Mouse (Mus musculus) hindbrain, embryonic 12.5 days (tissue): ENCODE results near the gene Cyp11a1. TPM values are rescaled to one million over a fixed set of nuclear protein-coding genes. Genes with fewer than 3 reads are reported as not detected.

Source experiments
- ATAC-seq: fragments of 200-750 bp; cut with Nextera tagmentation; 2 replicates; pipeline ENCODE4 v1.8.0; 2017; ENCODE audit warnings: moderate TSS enrichment; ENCODE audit not compliant: low FRiP score
- H3K27ac ChIP-seq: fragments of 300-500 bp; sonication (generic); 2 replicates; pipeline ENCODE4 v1.5.1; 2016; ENCODE audit warnings: mild to moderate bottlenecking
- H3K27me3 ChIP-seq: fragments of 300-500 bp; sonication (generic); 2 replicates; pipeline ENCODE4 v1.6.1; 2016; ENCODE audit warnings: mild to moderate bottlenecking
- H3K36me3 ChIP-seq: fragments of 300-500 bp; sonication (generic); 2 replicates; pipeline ENCODE4 v1.6.1; 2016; ENCODE audit warnings: mild to moderate bottlenecking
- H3K4me1 ChIP-seq: fragments of 300-500 bp; sonication (generic); 2 replicates; pipeline ENCODE4 v1.6.1; 2016
- H3K4me2 ChIP-seq: fragments of 300-500 bp; sonication (generic); replicated peaks from 2 replicates; pipeline ENCODE4 v1.6.1; 2016; ENCODE audit warnings: mild to moderate bottlenecking
- H3K4me3 ChIP-seq: fragments of 300-500 bp; sonication (generic); 2 replicates; pipeline ENCODE4 v1.5.1; 2016; ENCODE audit warnings: mild to moderate bottlenecking
- H3K9ac ChIP-seq: fragments of 300-500 bp; sonication (generic); 2 replicates; pipeline ENCODE4 v1.6.1; 2016; ENCODE audit warnings: mild to moderate bottlenecking, moderate library complexity
- H3K9me3 ChIP-seq: fragments of 300-500 bp; sonication (generic); replicated peaks from 2 replicates; pipeline ENCODE4 v1.6.1; 2016; ENCODE audit warnings: mild to moderate bottlenecking
- WGBS: fragments of 180-500 bp; shearing (Covaris S2); methylation state at CpG from one replicate; pipeline ENCODE4 v1.1.7; 2016; 5-methylcytosine and 5-hydroxymethylcytosine counted together
- polyA plus RNA-seq: library from polyadenylated mRNA; unstranded; fragments of >200 nt; fragmentation: Nextera tagmentation; extraction: Ambion mirVana; gene quantifications from 2 replicates; pipeline ENCODE4 v1.2.1, GENCODE M21; 2016

Gene Cyp11a1
- polyA plus RNA-seq, 1 experiment from 2014 or later = 0.17 TPM

DNA sequence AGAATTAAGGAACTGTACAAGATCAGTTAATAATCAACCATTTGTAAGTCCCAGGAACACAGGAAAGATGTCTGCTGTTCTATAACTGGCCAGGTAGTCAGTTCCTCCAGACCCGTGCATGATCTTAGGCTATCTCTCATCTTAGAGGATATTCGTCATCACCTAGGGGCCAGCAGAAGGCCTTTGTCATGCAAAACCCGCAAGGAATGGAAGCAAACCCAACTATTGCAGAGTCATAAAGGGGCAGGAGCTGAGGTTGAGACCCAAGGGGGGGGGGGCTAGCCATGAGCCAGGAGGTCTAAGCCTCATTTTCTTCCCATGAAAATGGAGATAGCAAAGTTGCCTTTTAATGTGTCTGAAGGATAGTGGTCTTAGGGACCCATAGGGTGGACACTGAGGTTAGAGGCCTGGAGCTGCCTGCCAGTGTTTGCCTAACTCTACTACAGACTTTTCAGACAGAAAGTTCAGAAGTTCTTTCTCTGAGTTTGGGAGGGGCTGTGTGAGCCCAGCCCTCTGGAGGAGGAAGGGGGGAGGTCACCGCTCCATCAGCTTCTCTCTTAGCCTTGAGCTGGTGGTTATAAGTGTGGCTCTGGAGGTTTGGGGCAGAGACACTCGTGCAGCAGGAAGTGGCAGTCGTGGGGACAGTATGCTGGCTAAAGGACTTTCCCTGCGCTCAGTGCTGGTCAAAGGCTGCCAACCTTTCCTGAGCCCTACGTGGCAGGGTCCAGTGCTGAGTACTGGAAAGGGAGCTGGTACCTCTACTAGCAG, 8.4 kb downstream of the Cyp11a1 start:
- Histone ChIP-seq H3K4me3 (no peak overlapping the region), H3K9me3 (no peaks in the 10 kb centered on the region), H3K27ac (no peak overlapping the region), H3K4me2 (no peak overlapping the region), H3K9ac (no peak overlapping the region), H3K36me3 (no peaks in the 10 kb centered on the region), H3K4me1 (peaks cover under 1% of the 10 kb centered on the region; the same call in 1 of the 2 replicates), H3K27me3 (no peaks in the 10 kb centered on the region; the same call in 1 of the 2 replicates)
- 59% methylated on average over 8 of the region's 8 CpGs for WGBS
- ATAC-seq = no peak

DNA sequence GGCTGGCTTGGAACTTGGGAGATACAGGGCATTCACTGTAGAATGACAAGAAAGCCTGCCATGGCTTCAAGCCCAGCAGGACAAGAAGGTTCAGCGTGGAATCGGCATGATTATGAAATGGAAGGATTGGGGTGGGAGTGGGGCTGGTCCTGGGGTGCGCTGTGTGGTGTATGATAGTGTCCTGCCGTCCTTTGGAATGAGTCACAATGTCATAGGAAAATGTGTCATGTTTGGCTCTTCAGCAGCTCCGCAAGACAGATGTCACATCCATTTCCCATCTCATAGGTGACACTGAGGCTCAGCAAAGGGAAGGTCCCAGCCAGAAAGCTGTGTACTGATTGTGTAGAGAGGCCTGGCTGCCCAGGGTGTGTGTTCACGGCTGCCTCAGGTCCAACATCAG, 9.6 kb downstream of the Cyp11a1 start:
- Histone ChIP-seq H3K4me3 (no peak overlapping the region), H3K4me1 (no peaks in the 10 kb centered on the region), H3K9me3 (no peaks in the 10 kb centered on the region), H3K27me3 (no peaks in the 10 kb centered on the region; the same call in 1 of the 2 replicates), H3K27ac (no peak overlapping the region), H3K36me3 (no peaks in the 10 kb centered on the region), H3K9ac (no peak overlapping the region), H3K4me2 (no peak overlapping the region)
- ATAC-seq = no peak
- WGBS = 87% methylated on average over 6 of the region's 6 CpGs

DNA sequence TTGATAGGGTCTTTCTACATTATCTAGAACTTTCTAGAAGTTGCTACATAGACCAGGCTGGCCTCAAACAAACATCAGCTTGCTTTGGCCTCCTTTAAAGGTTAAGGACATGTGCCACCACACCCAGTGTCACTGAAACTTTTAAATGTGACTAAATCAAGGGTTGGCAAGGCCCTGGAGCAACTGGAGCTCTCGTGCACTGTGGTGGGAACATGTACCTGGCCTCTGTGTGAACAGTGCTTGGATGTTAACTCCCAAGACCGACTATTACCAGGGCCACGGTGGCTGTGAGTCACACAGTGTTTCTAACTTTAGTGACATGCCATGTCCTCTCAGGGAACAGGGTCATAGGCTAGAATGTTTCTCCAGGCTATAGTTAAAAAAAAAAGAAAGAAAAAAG, 10.8 kb downstream of the Cyp11a1 start:
- Histone ChIP-seq H3K9me3 (no peaks in the 10 kb centered on the region), H3K4me2 (no peak overlapping the region), H3K27ac (no peak overlapping the region), H3K36me3 (no peaks in the 10 kb centered on the region), H3K4me1 (no peaks in the 10 kb centered on the region), H3K4me3 (no peak overlapping the region), H3K9ac (no peak overlapping the region), H3K27me3 (no peaks in the 10 kb centered on the region; the same call in 1 of the 2 replicates)
- no peak for ATAC-seq
- WGBS = 76% methylated on average over 3 of the region's 3 CpGs

DNA sequence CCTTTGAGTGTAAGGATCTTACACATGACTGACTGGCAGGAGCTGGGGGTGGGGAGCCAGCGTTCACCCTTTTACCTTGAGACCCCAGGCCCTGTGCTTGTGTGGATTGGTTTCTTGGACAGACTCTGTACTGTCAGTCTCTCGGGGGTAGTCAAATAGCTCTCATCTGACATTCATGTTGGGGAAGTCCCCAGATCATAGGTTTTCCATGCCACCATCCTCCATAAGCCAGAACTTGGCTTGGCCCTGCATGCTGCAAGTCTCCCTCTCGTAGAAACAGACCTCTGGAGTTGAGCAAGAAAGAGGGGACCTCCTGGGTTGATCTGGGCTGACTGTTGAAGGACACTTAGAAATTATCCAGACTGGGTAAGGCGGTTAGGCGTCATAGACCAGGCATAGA, 12.2 kb downstream of the Cyp11a1 start:
- H3K4me3 ChIP-seq = no peak overlapping the region
- H3K27me3 ChIP-seq = no peaks in the 10 kb centered on the region; the same call in 1 of the 2 replicates
- WGBS = 89% methylated on average over 5 of the region's 5 CpGs
- no peak for ATAC-seq
- H3K4me2 ChIP-seq = no peak overlapping the region
- no peaks in the 10 kb centered on the region for H3K4me1 ChIP-seq
- H3K36me3 ChIP-seq = no peaks in the 10 kb centered on the region
- H3K9ac ChIP-seq = no peak overlapping the region
- H3K27ac ChIP-seq = no peak overlapping the region
- no peaks in the 10 kb centered on the region for H3K9me3 ChIP-seq

DNA sequence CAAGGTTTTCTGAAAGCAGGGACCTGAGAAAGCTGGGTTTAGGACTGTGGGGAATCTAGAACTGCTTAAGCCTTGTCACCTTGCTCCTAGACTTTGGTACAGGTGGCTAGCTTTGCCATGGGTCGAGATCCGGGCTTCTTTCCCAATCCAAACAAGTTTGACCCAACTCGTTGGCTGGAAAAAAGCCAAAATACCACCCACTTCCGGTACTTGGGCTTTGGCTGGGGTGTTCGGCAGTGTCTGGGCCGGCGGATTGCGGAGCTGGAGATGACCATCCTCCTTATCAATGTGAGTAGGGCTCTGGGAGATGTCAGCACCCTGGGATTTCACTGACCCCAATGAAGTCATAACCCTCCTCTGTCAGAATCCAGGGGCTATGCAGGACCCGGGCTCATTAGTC, 19.8 kb downstream of the Cyp11a1 start:
- H3K4me3 ChIP-seq = no peak overlapping the region
- ATAC-seq = no peak
- H3K9ac ChIP-seq = no peak overlapping the region
- no peaks in the 10 kb centered on the region for H3K36me3 ChIP-seq
- no peak overlapping the region for H3K27ac ChIP-seq
- H3K4me1 ChIP-seq = no peaks in the 10 kb centered on the region
- no peaks in the 10 kb centered on the region for H3K27me3 ChIP-seq
- no peaks in the 10 kb centered on the region for H3K9me3 ChIP-seq
- no peak overlapping the region for H3K4me2 ChIP-seq
- WGBS = 92% methylated on average over 9 of the region's 9 CpGs

DNA sequence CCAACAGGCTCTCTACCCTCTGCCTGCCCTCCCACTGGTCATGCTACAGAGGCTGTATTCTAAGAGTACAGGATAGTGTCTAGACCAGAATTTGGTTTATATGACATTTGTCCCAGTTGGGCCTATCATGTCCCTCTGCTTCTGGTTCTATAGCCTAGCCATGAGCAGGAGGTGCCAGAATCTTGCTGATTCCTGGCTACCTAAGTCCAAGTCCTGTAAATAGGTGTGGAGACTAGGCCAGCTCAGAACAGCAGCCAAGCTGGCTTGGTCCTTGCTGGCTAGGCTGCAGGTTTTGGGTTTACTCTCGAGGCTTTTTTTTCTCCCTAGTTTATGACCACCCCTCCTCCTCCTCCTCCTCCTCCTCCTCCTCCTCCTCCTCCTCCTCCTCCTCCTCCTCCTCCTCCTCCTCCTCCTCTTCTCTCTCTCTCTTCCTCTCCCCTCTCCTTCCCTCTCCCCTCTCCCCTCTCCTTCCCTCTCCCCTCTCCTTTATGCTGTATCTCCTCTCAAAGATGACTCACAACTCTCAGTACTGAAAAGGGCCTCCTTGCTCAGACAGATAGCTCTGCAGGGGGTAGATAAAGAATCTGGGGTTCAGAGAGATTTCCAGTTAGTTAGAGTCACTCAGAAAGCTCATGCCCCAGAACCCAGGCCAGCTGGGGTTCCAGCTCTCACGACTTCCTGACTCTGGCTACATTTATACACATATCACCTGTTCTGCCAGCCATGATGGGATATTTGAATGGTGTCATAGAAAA, 21.4 kb downstream of the Cyp11a1 start:
- no peaks in the 10 kb centered on the region for H3K27me3 ChIP-seq
- H3K9me3 ChIP-seq = no peaks in the 10 kb centered on the region
- H3K36me3 ChIP-seq = no peaks in the 10 kb centered on the region
- H3K9ac ChIP-seq = no peak overlapping the region
- H3K27ac ChIP-seq = no peak overlapping the region
- no peak overlapping the region for H3K4me3 ChIP-seq
- ATAC-seq = no peak
- no peak overlapping the region for H3K4me2 ChIP-seq
- H3K4me1 ChIP-seq = no peaks in the 10 kb centered on the region
- 56% methylated on average over 2 of the region's 2 CpGs for WGBS

DNA sequence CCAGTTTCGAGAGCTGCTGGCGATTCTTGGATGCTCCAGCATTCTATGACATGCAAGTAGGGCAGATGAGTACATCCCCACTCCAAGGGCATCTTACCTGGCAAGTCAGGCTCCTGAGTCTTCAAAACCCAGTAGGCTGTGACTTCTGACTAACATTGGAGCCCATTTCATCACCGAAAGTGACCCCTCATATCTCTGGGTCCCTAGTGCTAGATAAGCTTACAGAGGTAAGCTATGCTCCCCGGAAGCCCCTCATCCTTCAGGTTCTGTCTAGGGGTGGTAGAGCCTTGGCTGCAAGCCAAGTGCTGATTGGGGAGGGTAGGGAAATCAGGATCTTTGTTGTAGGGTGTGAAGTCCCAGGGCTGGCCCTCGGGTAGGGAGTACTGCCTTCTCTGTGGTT, 22.6 kb downstream of the Cyp11a1 start:
- ATAC-seq = no peak
- Histone ChIP-seq H3K36me3 (no peaks in the 10 kb centered on the region), H3K4me2 (no peak overlapping the region), H3K27me3 (no peaks in the 10 kb centered on the region; the same call in 1 of the 2 replicates), H3K9ac (no peak overlapping the region), H3K4me3 (no peak overlapping the region), H3K4me1 (no peaks in the 10 kb centered on the region), H3K9me3 (no peaks in the 10 kb centered on the region), H3K27ac (no peak overlapping the region)
- 78% methylated on average over 5 of the region's 5 CpGs for WGBS

DNA sequence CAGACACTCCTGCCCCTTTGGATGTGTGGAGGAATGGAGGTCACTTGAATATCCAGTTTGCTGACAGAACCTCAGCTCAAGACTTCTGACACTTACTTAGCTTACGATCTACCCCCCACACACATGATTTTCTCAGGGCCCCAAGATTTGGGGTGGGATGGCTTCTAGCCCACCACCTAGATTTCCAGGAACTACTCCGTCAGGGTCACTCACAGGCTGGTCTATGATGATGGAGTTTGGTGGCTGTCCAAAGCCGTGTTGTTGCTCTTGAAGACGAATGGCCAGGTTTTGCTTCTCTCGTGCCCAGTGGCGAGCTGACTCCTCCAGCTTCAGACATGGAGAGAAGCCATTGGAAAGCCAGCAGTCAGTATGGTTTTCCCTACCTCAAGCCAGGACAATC, 23.4 kb downstream of the Cyp11a1 start:
- Histone ChIP-seq H3K27ac (no peak overlapping the region), H3K36me3 (no peaks in the 10 kb centered on the region), H3K9ac (no peak overlapping the region), H3K27me3 (no peaks in the 10 kb centered on the region; the same call in 1 of the 2 replicates), H3K4me2 (no peak overlapping the region), H3K4me1 (no peaks in the 10 kb centered on the region), H3K4me3 (no peak overlapping the region), H3K9me3 (no peaks in the 10 kb centered on the region)
- ATAC-seq = no peak
- WGBS = 86% methylated on average over 6 of the region's 6 CpGs

DNA sequence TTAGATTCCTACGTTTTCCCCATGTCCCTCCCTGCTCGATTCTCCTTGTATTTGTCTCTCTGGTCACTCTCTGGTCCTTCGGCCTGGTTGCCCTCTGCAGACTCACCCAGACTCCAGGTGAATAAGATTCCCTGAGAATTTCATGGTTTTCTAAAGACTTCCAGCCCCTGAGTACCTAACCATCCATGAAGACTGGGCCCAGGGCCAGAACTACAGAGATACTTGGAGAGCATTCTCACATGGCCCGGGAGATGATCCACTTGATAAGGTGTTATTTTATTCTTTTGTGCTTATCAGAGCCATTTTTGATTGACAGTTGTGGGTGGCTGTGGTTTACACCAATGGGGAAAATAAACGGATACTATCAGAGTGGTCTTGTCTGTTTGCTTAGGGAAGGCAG, 25.7 kb downstream of the Cyp11a1 start:
- H3K27ac ChIP-seq = no peak overlapping the region
- no peak overlapping the region for H3K4me2 ChIP-seq
- no peaks in the 10 kb centered on the region for H3K9me3 ChIP-seq
- H3K36me3 ChIP-seq = no peaks in the 10 kb centered on the region
- no peak for ATAC-seq
- no peak overlapping the region for H3K9ac ChIP-seq
- H3K27me3 ChIP-seq = peaks cover 7% of the 10 kb centered on the region
- 80% methylated on average over 5 of the region's 5 CpGs for WGBS
- no peak overlapping the region for H3K4me3 ChIP-seq
- H3K4me1 ChIP-seq = no peaks in the 10 kb centered on the region

DNA sequence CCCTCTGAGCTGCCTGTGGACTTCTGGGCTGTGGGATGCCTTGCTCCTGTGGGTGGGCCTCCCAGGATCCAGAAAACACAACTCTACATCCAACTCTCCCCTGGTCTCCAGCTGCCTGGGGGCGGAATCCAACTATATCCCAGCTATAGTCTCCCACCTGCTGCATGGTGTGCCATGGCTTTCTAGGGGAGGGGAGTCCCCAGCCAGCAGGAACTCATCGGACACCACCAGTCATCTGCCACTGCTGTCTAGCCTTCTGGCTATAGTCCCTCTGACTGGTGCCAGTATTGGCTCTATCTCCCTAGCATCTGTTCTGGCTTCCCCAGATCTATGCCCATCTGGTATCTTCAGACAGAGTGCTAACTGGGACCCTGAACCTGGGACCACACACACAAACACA, 29.3 kb downstream of the Cyp11a1 start:
- H3K4me1 ChIP-seq = peaks cover 8% of the 10 kb centered on the region
- no peak overlapping the region for H3K9ac ChIP-seq
- H3K27ac ChIP-seq = no peak overlapping the region
- no peaks in the 10 kb centered on the region for H3K9me3 ChIP-seq
- H3K27me3 ChIP-seq = peaks cover 33% of the 10 kb centered on the region
- ATAC-seq = no peak
- 70% methylated on average over 2 of the region's 2 CpGs for WGBS
- H3K36me3 ChIP-seq = no peaks in the 10 kb centered on the region
- H3K4me3 ChIP-seq = no peak overlapping the region
- no peak overlapping the region for H3K4me2 ChIP-seq

DNA sequence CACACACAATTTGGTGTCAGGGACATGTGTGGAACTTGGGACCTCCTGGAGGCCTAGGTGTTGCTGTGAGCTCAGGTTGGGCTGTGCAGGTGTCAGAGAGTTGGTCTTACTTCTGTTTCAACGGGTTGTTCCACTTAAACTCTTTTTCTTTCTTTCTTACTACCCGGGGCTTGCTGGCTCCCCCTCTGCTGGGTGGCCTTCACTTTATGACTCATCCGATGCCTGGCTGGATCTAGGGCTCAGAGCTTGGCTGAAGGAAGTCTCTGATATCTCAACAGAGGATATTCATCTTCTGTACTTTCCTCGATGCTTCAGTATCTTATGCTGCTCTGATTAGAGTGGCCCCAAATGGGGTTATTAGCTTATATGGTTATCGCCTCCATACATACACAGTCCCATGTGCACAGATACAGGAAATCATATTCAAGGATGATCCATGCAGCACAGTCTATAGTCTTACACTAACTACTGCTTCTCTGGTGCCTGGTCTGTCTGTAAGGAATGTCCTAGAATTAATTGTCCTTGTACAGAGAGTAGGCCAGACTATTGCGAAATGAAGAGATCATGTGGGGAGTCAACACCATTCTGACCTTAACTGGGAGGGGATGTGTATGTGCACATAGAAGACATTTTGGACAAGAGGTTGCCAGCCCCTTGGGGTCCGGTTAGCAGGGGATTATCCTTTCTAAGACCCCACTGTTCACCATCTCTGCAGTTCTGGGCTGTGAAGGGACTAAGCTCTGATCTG, 29.9 kb downstream of the Cyp11a1 start:
- H3K36me3 ChIP-seq = no peaks in the 10 kb centered on the region
- H3K4me2 ChIP-seq = no peak overlapping the region
- H3K4me1 ChIP-seq = peaks cover 14% of the 10 kb centered on the region
- no peak for ATAC-seq
- no peak overlapping the region for H3K9ac ChIP-seq
- H3K27ac ChIP-seq = no peak overlapping the region
- H3K27me3 ChIP-seq = peaks cover 36% of the 10 kb centered on the region
- WGBS = 76% methylated on average over 7 of the region's 7 CpGs
- H3K4me3 ChIP-seq = no peak overlapping the region
- H3K9me3 ChIP-seq = no peaks in the 10 kb centered on the region

DNA sequence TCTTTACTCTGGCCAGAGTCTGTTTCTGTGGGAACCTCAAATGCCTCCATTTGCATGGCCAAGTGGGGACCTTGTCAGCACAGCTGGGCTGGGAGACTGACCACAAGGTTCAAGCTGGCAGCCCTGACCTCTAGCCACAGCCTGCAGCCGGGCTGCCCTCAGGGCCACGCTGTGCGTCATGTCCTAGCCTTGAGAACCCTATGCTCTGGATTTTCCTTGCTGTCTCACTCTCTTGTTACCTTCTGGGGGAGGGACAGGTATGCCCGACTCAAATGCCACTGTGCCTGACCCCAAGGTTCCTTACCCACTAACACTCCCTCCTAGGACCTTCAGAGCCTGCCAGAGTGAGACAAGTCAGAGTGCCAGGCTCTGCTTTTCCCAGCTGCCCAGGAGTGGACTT, 30.8 kb downstream of the Cyp11a1 start:
- ATAC-seq = no peak
- H3K27ac ChIP-seq = no peak overlapping the region
- WGBS = 79% methylated on average over 4 of the region's 4 CpGs
- no peak overlapping the region for H3K4me2 ChIP-seq
- H3K27me3 ChIP-seq = peaks cover 37% of the 10 kb centered on the region
- no peak overlapping the region for H3K9ac ChIP-seq
- no peak overlapping the region for H3K4me3 ChIP-seq
- peaks cover 22% of the 10 kb centered on the region for H3K4me1 ChIP-seq
- H3K9me3 ChIP-seq = no peaks in the 10 kb centered on the region
- H3K36me3 ChIP-seq = no peaks in the 10 kb centered on the region
